ENCODE assay signal across 33 mouse cellular contexts in genomic region chr8:86058618-86059017, GRCm38 (mm10).
"Had no signal": no experiment of that assay in that cellular context is flagged by ENCODE, and none has a peak within 500 bp of the region (broad histone marks: within the 10 kb centered on the region; RNA-seq: fewer than 3 reads in every experiment).

No protein-coding gene starts in this region.

- ATAC-seq: hindbrain, embryonic 16.5 days; hindbrain, postnatal 0 days; inflammation-experienced regulatory T-cells, adult 6 months; intestine, embryonic 15.5 days; intestine, embryonic 16.5 days; intestine, postnatal 0 days had no signal

- DNase-seq: heart, postnatal 10 days; heart, postnatal 14 days; heart, postnatal 36 days; heart, postnatal 4 days; kidney, adult 11 months; kidney, adult 18-20 months; kidney, adult 2 months; kidney, adult 8-10 months; kidney, adult 9 months; kidney, postnatal 14 days; kidney, postnatal 25 days; kidney, postnatal 36 days; layer of hippocampus, adult 9-11 months had no signal

- H3K9me3 ChIP-seq: heart, embryonic 10.5 days; heart, embryonic 12.5 days; heart, embryonic 13.5 days; heart, embryonic 15.5 days; hindbrain, embryonic 10.5 days; hindbrain, embryonic 12.5 days; hindbrain, embryonic 13.5 days; hindbrain, embryonic 15.5 days; intestine, embryonic 15.5 days; kidney, embryonic 15.5 days had no signal

- H3K4me3 ChIP-seq: heart, embryonic 10.5 days; heart, embryonic 12.5 days; heart, embryonic 13.5 days; heart, embryonic 15.5 days; hindbrain, embryonic 10.5 days; hindbrain, embryonic 12.5 days; hindbrain, embryonic 13.5 days; hindbrain, embryonic 15.5 days; intestine, embryonic 15.5 days; kidney, embryonic 15.5 days; layer of hippocampus, adult 2 months; left cerebral cortex, adult 2 months had no signal

- H3K4me2 ChIP-seq: heart, embryonic 11.5 days; heart, embryonic 12.5 days; heart, embryonic 13.5 days; heart, embryonic 15.5 days; hindbrain, embryonic 12.5 days; hindbrain, embryonic 13.5 days; hindbrain, embryonic 14.5 days; hindbrain, embryonic 15.5 days; intestine, embryonic 15.5 days; kidney, embryonic 15.5 days had no signal

- H3K9ac ChIP-seq: heart, embryonic 12.5 days; heart, embryonic 13.5 days; heart, embryonic 15.5 days; hindbrain, embryonic 12.5 days; hindbrain, embryonic 13.5 days; hindbrain, embryonic 14.5 days; hindbrain, embryonic 15.5 days; intestine, embryonic 15.5 days; kidney, embryonic 15.5 days had no signal

- H3K27ac ChIP-seq: heart, embryonic 10.5 days; heart, embryonic 13.5 days; heart, embryonic 15.5 days; hindbrain, embryonic 10.5 days; hindbrain, embryonic 12.5 days; hindbrain, embryonic 13.5 days; hindbrain, embryonic 14.5 days; hindbrain, embryonic 15.5 days; hindbrain, postnatal 0 days; intestine, embryonic 15.5 days; kidney, embryonic 15.5 days; kidney, postnatal 0 days; layer of hippocampus, adult 2 months; left cerebral cortex, adult 2 months had no signal

- H3K4me1 ChIP-seq: heart, embryonic 10.5 days; heart, embryonic 12.5 days; heart, embryonic 15.5 days; hindbrain, embryonic 10.5 days; hindbrain, embryonic 12.5 days; hindbrain, embryonic 13.5 days; hindbrain, embryonic 15.5 days; intestine, embryonic 15.5 days; kidney, embryonic 15.5 days had no signal

- H3K27me3 ChIP-seq: heart, embryonic 12.5 days; heart, embryonic 13.5 days; heart, embryonic 15.5 days; hindbrain, embryonic 12.5 days; hindbrain, embryonic 13.5 days; hindbrain, embryonic 15.5 days; intestine, embryonic 15.5 days; kidney, embryonic 15.5 days had no signal
